Mouse (Mus musculus) kidney, embryonic 14.5 days (tissue): Measurements from ENCODE around the gene Bglap. TPM values are rescaled to one million over a fixed set of nuclear protein-coding genes. Genes with fewer than 3 reads are reported as not detected.
"Not testable (repeated sequence)": the region's sequence is repeated elsewhere in the genome, so short reads cannot be mapped to it uniquely, and the experiment has no call there.

ENCODE experiments used
- ATAC-seq: fragments of 200-750 bp; cut with Nextera tagmentation; 2 replicates; pipeline ENCODE4 v1.8.0; 2017; ENCODE audit warnings: moderate number of reproducible peaks, mild to moderate bottlenecking, moderate TSS enrichment, moderate library complexity; ENCODE audit not compliant: low FRiP score, low TSS enrichment
- H3K27ac ChIP-seq: fragments of 300-500 bp; sonication (generic); 2 replicates; pipeline ENCODE4 v1.5.1; 2014; ENCODE audit warnings: low read depth, mild to moderate bottlenecking, low read length, moderate library complexity, mixed read lengths
- H3K27me3 ChIP-seq: fragments of 300-500 bp; sonication (generic); 2 replicates; pipeline ENCODE4 v1.6.1; 2014; ENCODE audit warnings: mild to moderate bottlenecking, low read length; ENCODE audit not compliant: control insufficient read depth, insufficient read depth
- H3K36me3 ChIP-seq: fragments of 300-500 bp; sonication (generic); 2 replicates; pipeline ENCODE4 v1.6.1; 2014; ENCODE audit warnings: low read length, mixed read lengths; ENCODE audit not compliant: control insufficient read depth, insufficient read depth
- H3K4me1 ChIP-seq: fragments of 300-500 bp; sonication (generic); 2 replicates; pipeline ENCODE4 v1.6.1; 2014; ENCODE audit warnings: low read length, mixed read lengths; ENCODE audit not compliant: control insufficient read depth, insufficient read depth
- H3K4me2 ChIP-seq: fragments of 300-500 bp; sonication (generic); replicated peaks from 2 replicates; pipeline ENCODE4 v1.6.1; 2014; ENCODE audit warnings: low read depth, mild to moderate bottlenecking, low read length
- H3K4me3 ChIP-seq: fragments of 300-500 bp; sonication (generic); 2 replicates; pipeline ENCODE4 v1.5.1; 2014; ENCODE audit warnings: mild to moderate bottlenecking, low read length
- H3K9ac ChIP-seq: fragments of 300-500 bp; sonication (generic); 2 replicates; pipeline ENCODE4 v1.6.1; 2014; ENCODE audit warnings: low read depth, mild to moderate bottlenecking, low read length, moderate library complexity
- H3K9me3 ChIP-seq: fragments of 300-500 bp; sonication (generic); 2 replicates; pipeline ENCODE4 v1.6.1; 2016; ENCODE audit warnings: low read length; ENCODE audit not compliant: control insufficient read depth
- WGBS: fragments of 180-500 bp; shearing (Covaris S2); extraction: QIAGEN DNeasy Blood & Tissue Kit; methylation state at CpG from one replicate; pipeline ENCODE4 v1.1.7; 2014; 5-methylcytosine and 5-hydroxymethylcytosine counted together
- polyA plus RNA-seq: library from polyadenylated mRNA; unstranded; fragments of >200 nt; fragmentation: Nextera tagmentation; extraction: Ambion mirVana; gene quantifications from 2 replicates; pipeline ENCODE4 v1.2.1, GENCODE M21; 2014

Bglap gene
- polyA plus RNA-seq, 1 experiment from 2014 or later: 0.57 TPM

- Histone ChIP-seq H3K27ac (peak overlapping the region; percentile 37; the same call in 1 of the 2 replicates), H3K9ac (peak overlapping the region; percentile 18; the same call in 1 of the 2 replicates), H3K4me3 (peak overlapping the region; percentile 9; the same call in 1 of the 2 replicates), H3K4me2 (peak overlapping the region; percentile 35; the same call in 1 of the 2 replicates)
- H3K36me3 ChIP-seq, H3K27me3 ChIP-seq, H3K4me1 ChIP-seq, H3K9me3 ChIP-seq, ATAC-seq: not testable (repeated sequence)
- 33% methylated on average over 5 of the region's 7 CpGs for WGBS
These were observed 7.6 kb downstream of the Bglap start for GRCm38 (mm10) chr3:88376644-88377043.

- H3K9me3 ChIP-seq, H3K27me3 ChIP-seq, H3K36me3 ChIP-seq, H3K4me1 ChIP-seq: not testable (repeated sequence)
- Histone ChIP-seq H3K4me2 (peak overlapping the region; percentile 35; the same call in 1 of the 2 replicates), H3K27ac (peak overlapping the region; percentile 55; the same call in 1 of the 2 replicates), H3K9ac (peak overlapping the region; percentile 18; the same call in 1 of the 2 replicates), H3K4me3 (peak overlapping the region; percentile 9; the same call in 1 of the 2 replicates)
- WGBS: 9% methylated on average over 17 of the region's 19 CpGs
- ATAC-seq: peak; percentile 90
These were observed 8.3 kb downstream of the Bglap start for GRCm38 (mm10) chr3:88375750-88376626.

DNA sequence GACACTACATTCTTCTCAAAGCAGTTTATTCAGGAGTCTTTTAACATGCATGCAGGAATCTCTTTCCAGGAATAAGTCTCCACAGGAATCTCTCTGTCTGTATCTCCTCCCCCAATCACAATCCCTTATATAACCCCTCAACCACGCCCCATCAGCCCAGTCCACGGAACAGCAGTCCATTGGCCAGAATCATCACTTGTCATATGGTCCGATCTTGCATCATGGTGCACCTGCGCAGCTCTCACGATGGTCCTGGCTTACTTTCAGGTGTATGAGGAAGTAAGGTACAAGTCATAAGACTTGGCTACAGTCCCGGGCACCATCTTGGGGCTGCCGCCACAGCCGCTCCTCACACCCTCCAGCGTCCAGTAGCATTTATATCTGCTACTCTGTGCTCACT, 11.6 kb downstream of the Bglap start, which contains the start of gene Bglap3:
Bglap3 (minus strand) TSS at position 101 of the 400 bp plus-strand sequence.
- H3K36me3 ChIP-seq, ATAC-seq, H3K27ac ChIP-seq, H3K4me2 ChIP-seq, H3K9me3 ChIP-seq, H3K4me1 ChIP-seq, H3K27me3 ChIP-seq, H3K9ac ChIP-seq, H3K4me3 ChIP-seq: not testable (repeated sequence)
- 91% methylated on average over 9 of the region's 9 CpGs for WGBS

DNA sequence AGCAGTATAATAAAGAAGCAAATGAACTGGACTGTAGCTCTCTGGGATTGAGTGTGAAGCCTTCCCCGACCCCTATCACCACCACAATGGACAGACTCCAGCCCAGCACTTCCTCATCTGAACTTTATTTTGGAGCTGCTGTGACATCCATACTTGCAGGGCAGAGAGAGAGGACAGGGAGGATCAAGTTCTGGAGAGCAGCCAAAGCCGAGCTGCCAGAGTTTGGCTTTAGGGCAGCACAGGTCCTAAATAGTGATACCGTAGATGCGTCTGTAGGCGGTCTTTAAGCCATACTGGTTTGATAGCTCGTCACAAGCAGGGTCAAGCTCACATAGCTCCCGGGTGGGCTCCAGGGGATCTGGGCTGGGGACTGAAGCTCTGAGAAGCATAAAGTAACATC, 15.8 kb downstream of the Bglap start:
- H3K4me2 ChIP-seq, H3K27ac ChIP-seq, H3K9ac ChIP-seq, H3K36me3 ChIP-seq, H3K4me1 ChIP-seq, H3K4me3 ChIP-seq, H3K9me3 ChIP-seq, ATAC-seq: not testable (repeated sequence)
- WGBS: 82% methylated on average over 7 of the region's 7 CpGs
- H3K27me3 ChIP-seq: peaks cover 13% of the 10 kb centered on the region

DNA sequence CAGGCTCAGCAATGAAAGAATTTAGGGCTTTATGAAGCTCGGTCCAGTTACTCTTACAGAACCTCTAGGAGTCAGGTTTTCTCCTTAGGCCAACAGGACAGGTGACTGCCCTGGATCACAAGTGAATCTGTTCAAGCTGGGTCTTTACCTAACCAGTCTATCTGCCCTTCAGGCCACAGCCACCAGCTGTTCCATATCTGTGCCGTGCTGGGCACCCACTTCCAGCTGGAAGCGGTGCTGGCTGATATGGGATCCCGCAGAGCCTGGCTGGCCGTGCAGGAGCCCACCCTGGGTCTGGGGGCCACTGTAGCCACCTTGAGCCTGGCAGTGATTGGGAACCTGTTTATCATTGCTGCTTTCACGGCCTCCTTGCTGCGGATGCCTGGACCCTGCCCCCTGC, 16.7 kb downstream of the Bglap start:
- not testable (repeated sequence) for H3K4me2 ChIP-seq, H3K4me3 ChIP-seq, ATAC-seq

GRCm38 (mm10) chr3:88366830-88367428, 17.3 kb downstream of the Bglap start:
- H3K9ac ChIP-seq, H3K36me3 ChIP-seq, H3K4me1 ChIP-seq, H3K4me3 ChIP-seq, H3K9me3 ChIP-seq, H3K27ac ChIP-seq: not testable (repeated sequence)
- Histone ChIP-seq H3K27me3 (peaks cover 13% of the 10 kb centered on the region), H3K4me2 (peak overlapping the region; percentile 25; the same call in 1 of the 2 replicates)
- WGBS: 6% methylated on average over 21 of the region's 22 CpGs
- peak; percentile 62; the same call in 1 of the 2 replicates for ATAC-seq

More for the DNA sequence above, 16.7 kb downstream of the Bglap start:
- not testable (repeated sequence) for H3K9ac ChIP-seq, H3K9me3 ChIP-seq, H3K4me1 ChIP-seq, H3K36me3 ChIP-seq, H3K27ac ChIP-seq
- 49% methylated on average over 3 of the region's 7 CpGs for WGBS
- H3K27me3 ChIP-seq: peaks cover 13% of the 10 kb centered on the region

DNA sequence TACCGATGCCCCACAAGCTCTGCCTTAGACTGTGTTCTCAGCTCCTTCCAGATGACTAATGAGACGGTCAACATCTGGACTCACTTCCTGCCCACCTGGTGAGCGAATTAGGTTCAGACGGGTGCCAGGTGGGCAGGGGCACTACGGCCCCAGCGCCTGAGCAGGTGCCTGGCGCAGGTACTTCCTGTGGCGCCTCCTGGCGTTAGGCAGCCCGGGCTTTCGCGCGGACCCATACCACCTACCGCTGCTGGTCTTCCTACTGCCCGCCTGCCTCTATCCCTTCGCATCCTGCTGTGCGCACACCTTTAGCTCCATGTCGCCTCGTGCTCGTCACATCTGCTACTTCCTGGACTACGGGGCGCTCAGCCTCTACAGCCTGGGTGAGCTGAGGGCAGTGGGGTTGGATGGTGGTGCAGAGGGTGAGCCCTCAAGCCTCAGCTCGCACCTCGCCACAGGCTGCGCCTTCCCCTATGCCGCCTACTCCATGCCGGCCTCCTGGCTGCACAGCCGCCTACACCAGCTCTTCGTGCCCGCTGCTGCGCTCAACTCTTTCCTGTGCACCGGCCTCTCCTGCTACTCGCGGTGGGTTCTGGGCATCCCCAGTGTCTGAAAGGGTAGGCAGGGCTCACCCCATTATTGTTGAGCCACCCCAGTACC, 18.4 kb downstream of the Bglap start:
- WGBS: 48% methylated on average over 34 of the region's 34 CpGs
- Histone ChIP-seq H3K4me2 (0 out of 2 replicates have a peak overlapping the region, but pooled peaks have one; percentile 3), H3K9ac (no peak overlapping the region), H3K9me3 (peaks cover 7% of the 10 kb centered on the region; the same call in 1 of the 2 replicates), H3K4me1 (peaks cover 4% of the 10 kb centered on the region; the same call in 1 of the 2 replicates), H3K36me3 (peaks cover 16% of the 10 kb centered on the region), H3K4me3 (peak overlapping the region; percentile 2; the same call in 1 of the 2 replicates), H3K27ac (no peak overlapping the region), H3K27me3 (peaks cover 13% of the 10 kb centered on the region)
- no peak for ATAC-seq

GRCm38 (mm10) chr3:88364337-88364736, 19.9 kb downstream of the Bglap start, which contains the start of gene Paqr6:
Gene Paqr6 (plus strand): TSS chr3:88364584.
- peaks cover 13% of the 10 kb centered on the region for H3K27me3 ChIP-seq
- peak within 1 kb of the TSS; percentile 28; the same call in 1 of the 2 replicates for H3K9ac ChIP-seq
- 1% methylated on average over 16 of the region's 16 CpGs for WGBS
- peak; percentile 36; the same call in 1 of the 2 replicates for ATAC-seq
- no peaks in the 10 kb centered on the region for H3K9me3 ChIP-seq
- H3K4me3 ChIP-seq: peak within 1 kb of the TSS; percentile 0; the same call in 1 of the 2 replicates
- peaks cover 31% of the 10 kb centered on the region for H3K36me3 ChIP-seq
- peaks cover 4% of the 10 kb centered on the region; the same call in 1 of the 2 replicates for H3K4me1 ChIP-seq
- peak within 1 kb of the TSS; percentile 9 for H3K4me2 ChIP-seq
- H3K27ac ChIP-seq: no peak within 1 kb of the TSS
